Mouse (Mus musculus) mature B cell (primary cell): ENCODE measurements around the gene Tut1.

ENCODE experiments used
- in situ Hi-C: fragments of 300-500 bp; cut with MboI; formaldehyde crosslinking; loops from 2 replicates; pipeline ENCODE4 v1.14.3; 2019

Gene Tut1

GRCm38 (mm10) chr19:8953135-8954039 is at the start of gene Tut1:
Tut1 (plus strand) TSS chr19:8953847.
- in situ Hi-C loops: no loop called here

GRCm38 (mm10) chr19:8908531-8908930 is 45.1 kb upstream of the Tut1 start:
- in situ Hi-C loops: no loop called here

GRCm38 (mm10) chr19:8911810-8912209 is 41.8 kb upstream of the Tut1 start:
- in situ Hi-C loops: no loop called here

GRCm38 (mm10) chr19:8914212-8914611 is 39.4 kb upstream of the Tut1 start:
- in situ Hi-C loops: no loop called here

GRCm38 (mm10) chr19:8919000-8919399 is 34.6 kb upstream of the Tut1 start:
- in situ Hi-C loops: no loop called here

GRCm38 (mm10) chr19:8919684-8920072 is 34.0 kb upstream of the Tut1 start:
- in situ Hi-C loops: no loop called here

GRCm38 (mm10) chr19:8920073-8920736 is 33.4 kb upstream of the Tut1 start, which contains the start of gene B3gat3:
B3gat3 (plus strand) TSS chr19:8920374.
- in situ Hi-C loops: no loop called here

- in situ Hi-C loops: no loop called here
These were observed 32.8 kb upstream of the Tut1 start for GRCm38 (mm10) chr19:8920836-8921291.

GRCm38 (mm10) chr19:8921741-8922140 is 31.9 kb upstream of the Tut1 start:
- in situ Hi-C loops: no loop called here

GRCm38 (mm10) chr19:8926766-8927165 is 26.9 kb upstream of the Tut1 start:
- in situ Hi-C loops: no loop called here

GRCm38 (mm10) chr19:8927891-8928525 is 25.6 kb upstream of the Tut1 start:
- in situ Hi-C loops: no loop called here

- in situ Hi-C loops: no loop called here
These were observed 24.9 kb upstream of the Tut1 start for GRCm38 (mm10) chr19:8928689-8929223.

- in situ Hi-C loops: no loop called here
These were observed 24.2 kb upstream of the Tut1 start, which contains the start of the genes Rom1 and Eml3 for GRCm38 (mm10) chr19:8929224-8930088. Rom1 (minus strand) TSS chr19:8929356. Eml3 (plus strand) TSS chr19:8929552.

GRCm38 (mm10) chr19:8930117-8930516 is 23.5 kb upstream of the Tut1 start:
- in situ Hi-C loops: no loop called here

GRCm38 (mm10) chr19:8930771-8931170 is 22.9 kb upstream of the Tut1 start:
- in situ Hi-C loops: no loop called here

GRCm38 (mm10) chr19:8936736-8937135 is 16.9 kb upstream of the Tut1 start:
- in situ Hi-C loops: no loop called here

- in situ Hi-C loops: no loop called here
These were observed 13.0 kb upstream of the Tut1 start for GRCm38 (mm10) chr19:8940526-8941133.

- in situ Hi-C loops: no loop called here
These were observed 12.5 kb upstream of the Tut1 start for GRCm38 (mm10) chr19:8941136-8941514.

GRCm38 (mm10) chr19:8941515-8942217 is 12.0 kb upstream of the Tut1 start, which contains the start of gene Mta2:
Mta2 (plus strand) TSS chr19:8941875.
- in situ Hi-C loops: no loop called here
